Mouse (Mus musculus) kidney, adult 2 months (tissue): ENCODE data around the gene Best2. TPM values are rescaled to one million over a fixed set of nuclear protein-coding genes. Genes with fewer than 3 reads are reported as not detected.

ENCODE experiments used
- DNase-seq: peaks from one replicate; pipeline ENCODE4 v3.0.0; 2021
- H3K27ac ChIP-seq: fragments of 200-500 bp; 2 replicates; pipeline ENCODE4 v1.5.1; 2012; ENCODE audit warnings: low read depth, low read length, control low read depth, inconsistent platforms; ENCODE audit not compliant: insufficient read depth
- H3K27me3 ChIP-seq: fragments of 200-500 bp; replicated peaks from 2 replicates; pipeline ENCODE4 v1.6.1; 2012; ENCODE audit warnings: mild to moderate bottlenecking, moderate library complexity, low read length, inconsistent platforms; ENCODE audit not compliant: control insufficient read depth, insufficient read depth
- H3K36me3 ChIP-seq: fragments of 200-500 bp; 2 replicates; pipeline ENCODE4 v1.6.1; 2012; ENCODE audit warnings: mild to moderate bottlenecking, moderate library complexity, low read length, inconsistent platforms; ENCODE audit not compliant: control insufficient read depth, insufficient read depth
- H3K4me1 ChIP-seq: fragments of 200-500 bp; 2 replicates; pipeline ENCODE4 v1.6.1; 2011; ENCODE audit warnings: low read length; ENCODE audit not compliant: control insufficient read depth, insufficient read depth
- H3K4me3 ChIP-seq: fragments of 200-500 bp; 2 replicates; pipeline ENCODE4 v1.5.1; 2011; ENCODE audit warnings: mild to moderate bottlenecking, low read depth, low read length, control low read depth; ENCODE audit not compliant: insufficient read depth
- CTCF ChIP-seq: fragments of 200-500 bp; conservative IDR thresholded peaks from 2 replicates; pipeline ENCODE4 v1.5.1; 2011; ENCODE audit warnings: low read depth, mild to moderate bottlenecking, control low read depth, low read length, moderate library complexity, mixed read lengths; ENCODE audit not compliant: insufficient read depth, insufficient read length
- POLR2A ChIP-seq: fragments of 200-500 bp; IDR thresholded peaks from one replicate; pipeline ENCODE4 v1.6.1; 2011; ENCODE audit warnings: low read depth, low read length, control low read depth
- WGBS: fragments of 180-500 bp; shearing (Covaris S2); methylation state at CpG from one replicate; pipeline ENCODE4 v1.1.7; 2018; 5-methylcytosine and 5-hydroxymethylcytosine counted together
- polyA plus RNA-seq: library from polyadenylated mRNA; depleted of rRNA; stranded (reverse); fragments of >200 nt; gene quantifications from 2 replicates; pipeline ENCODE4 v1.2.3, GENCODE M21; 2012

Best2 gene
- polyA plus RNA-seq, 1 experiment, result not detected

- Histone ChIP-seq H3K36me3 (no peaks in the 10 kb centered on the region), H3K27me3 (no peaks in the 10 kb centered on the region), H3K27ac (no peak overlapping the region), H3K4me3 (no peak overlapping the region), H3K4me1 (peaks cover 20% of the 10 kb centered on the region; the same call in 1 of the 2 replicates)
- TF ChIP-seq POLR2A (no peak), CTCF (peak; percentile 91)
- peak; percentile 74 for DNase-seq
- WGBS, result 44% methylated on average over 4 of the region's 4 CpGs
Measured at GRCm38 (mm10) chr8:84973803-84974542, 40.4 kb downstream of the Best2 start.

DNA sequence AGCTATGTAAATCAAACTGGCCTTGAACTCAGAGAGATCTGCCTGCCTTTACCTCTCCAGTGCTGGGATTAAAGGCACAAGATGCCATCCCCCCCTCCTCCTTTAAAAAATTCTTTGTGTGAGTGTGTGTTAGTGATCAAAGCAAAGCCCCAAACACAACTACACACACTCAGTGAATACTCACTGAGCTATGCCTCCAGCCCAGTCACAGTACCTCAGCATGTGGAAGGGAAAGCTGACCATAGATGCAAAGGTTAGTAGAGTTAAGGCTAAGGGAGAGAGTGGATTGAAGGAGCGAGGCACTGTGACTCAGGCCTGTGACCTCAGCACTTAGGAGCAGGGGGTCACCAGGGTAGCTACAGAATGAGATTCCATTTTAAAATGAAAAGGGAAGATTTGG lies 41.3 kb downstream of the Best2 start:
- no peak for TF ChIP-seq POLR2A
- no peak for TF ChIP-seq CTCF
- no peaks in the 10 kb centered on the region for H3K27me3 ChIP-seq
- 76% methylated on average over 1 of the region's 1 CpGs for WGBS
- H3K4me1 ChIP-seq, result peaks cover 22% of the 10 kb centered on the region; the same call in 1 of the 2 replicates
- no peak overlapping the region for H3K27ac ChIP-seq
- no peak for DNase-seq
- H3K4me3 ChIP-seq, result no peak overlapping the region
- H3K36me3 ChIP-seq, result no peaks in the 10 kb centered on the region

DNA sequence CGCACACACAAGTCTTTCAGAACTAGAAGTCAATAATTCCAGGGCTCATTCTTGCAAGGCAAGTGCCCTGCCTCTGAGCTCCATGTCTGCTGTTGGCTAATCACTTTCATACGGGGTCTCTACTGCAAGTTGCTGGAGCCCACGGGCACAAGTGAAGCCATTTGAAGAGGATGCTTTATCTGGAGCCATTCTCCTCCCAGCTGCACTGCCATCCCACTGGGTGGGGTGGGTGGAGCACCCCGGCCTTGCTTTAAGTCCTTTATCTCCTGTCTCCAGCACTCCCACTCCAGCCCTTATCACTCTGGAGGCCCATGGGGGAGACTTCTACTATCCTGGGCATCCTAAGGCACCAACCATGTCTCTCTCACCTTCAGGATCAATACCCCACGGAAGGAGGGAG lies 43.4 kb downstream of the Best2 start:
- Histone ChIP-seq H3K27me3 (no peaks in the 10 kb centered on the region), H3K36me3 (no peaks in the 10 kb centered on the region), H3K4me3 (0 out of 2 replicates have a peak overlapping the region, but pooled peaks have one; percentile 88), H3K27ac (no peak overlapping the region), H3K4me1 (peaks cover 26% of the 10 kb centered on the region)
- 73% methylated on average over 5 of the region's 5 CpGs for WGBS
- no peak for TF ChIP-seq POLR2A
- no peak for TF ChIP-seq CTCF
- DNase-seq, result no peak

- H3K4me1 ChIP-seq, result peaks cover 21% of the 10 kb centered on the region
- peak overlapping the region; percentile 88 for H3K4me3 ChIP-seq
- WGBS, result 6% methylated on average over 21 of the region's 21 CpGs
- TF ChIP-seq POLR2A (no peak), CTCF (no peak)
- peak overlapping the region; percentile 82 for H3K27ac ChIP-seq
- H3K36me3 ChIP-seq, result no peaks in the 10 kb centered on the region
- no peaks in the 10 kb centered on the region for H3K27me3 ChIP-seq
- no peak for DNase-seq
Measured at GRCm38 (mm10) chr8:84970135-84970790, 44.1 kb downstream of the Best2 start.

DNA sequence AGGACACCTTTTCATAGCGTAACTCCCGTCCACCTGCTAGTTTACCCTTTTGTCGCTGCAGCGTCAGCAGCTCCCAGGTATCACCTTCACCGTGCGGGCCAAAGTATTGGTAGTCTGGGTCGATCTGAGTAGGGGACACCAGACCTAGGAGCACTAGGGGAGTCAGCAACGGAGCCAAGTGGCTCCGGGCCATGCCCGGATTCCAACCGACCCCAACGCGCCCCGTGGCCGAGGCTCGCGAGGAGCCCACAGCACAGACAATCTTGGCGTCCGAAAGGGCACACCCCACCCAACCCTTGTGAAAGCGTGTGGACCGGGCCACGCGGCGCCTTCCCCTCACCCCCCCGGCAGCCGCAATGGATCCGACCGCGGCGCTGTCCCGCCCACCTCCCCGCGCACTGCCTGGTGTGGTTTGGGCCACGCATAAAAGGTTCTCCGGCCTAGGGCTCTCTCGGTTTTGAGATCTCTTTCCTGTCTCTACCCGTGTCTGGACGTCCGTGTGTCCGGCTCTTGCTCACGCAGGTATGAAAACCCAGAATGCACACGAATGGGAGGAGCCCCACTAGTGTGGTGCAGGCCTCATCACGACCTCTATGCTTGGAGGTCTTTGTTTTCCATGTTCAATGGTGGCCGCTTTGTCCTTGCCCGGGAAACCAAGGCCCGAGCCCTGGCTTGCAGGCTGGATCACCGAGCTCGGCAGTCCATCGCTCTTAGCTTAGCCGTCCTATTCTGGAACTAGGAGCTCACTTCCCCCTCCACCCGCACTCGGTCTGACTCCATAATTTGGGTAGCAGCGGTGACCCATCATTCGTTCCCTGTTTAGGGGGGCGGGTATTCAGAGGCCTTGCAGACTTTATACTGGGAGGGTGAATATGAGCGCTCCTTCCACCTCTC lies 44.8 kb downstream of the Best2 start, which contains the start of the genes Gm49661, Prdx2 and Rnaseh2a:
Gene Gm49661, minus strand, starts transcription at position 193 of the 894 bp plus-strand sequence.
Gene Prdx2, plus strand, starts transcription at position 347 of the 894 bp plus-strand sequence.
Gene Rnaseh2a, minus strand, starts transcription at position 527 of the 894 bp plus-strand sequence.
- Histone ChIP-seq H3K36me3 (no peaks in the 10 kb centered on the region), H3K27me3 (no peaks in the 10 kb centered on the region), H3K4me1 (peaks cover 20% of the 10 kb centered on the region), H3K4me3 (peak within 1 kb of the TSS; percentile 88), H3K27ac (peak within 1 kb of the TSS; percentile 82)
- TF ChIP-seq POLR2A, result peak; percentile 60
- no peak for TF ChIP-seq CTCF
- peak; percentile 87 for DNase-seq
- WGBS, result under 1% methylated on average over 56 of the region's 56 CpGs

GRCm38 (mm10) chr8:84968650-84969049 lies 45.7 kb downstream of the Best2 start:
- Histone ChIP-seq H3K4me1 (peaks cover 18% of the 10 kb centered on the region), H3K36me3 (no peaks in the 10 kb centered on the region), H3K27ac (peak overlapping the region; percentile 55), H3K27me3 (no peaks in the 10 kb centered on the region), H3K4me3 (peak overlapping the region; percentile 88; the same call in 1 of the 2 replicates)
- 8% methylated on average over 2 of the region's 2 CpGs for WGBS
- TF ChIP-seq CTCF, result no peak
- TF ChIP-seq POLR2A, result no peak
- peak; percentile 67 for DNase-seq
